Mouse (Mus musculus) MEL (cell line): ENCODE data around the gene Atp10a.

Source experiments
- CTCF ChIP-seq, 3 experiments: IDR thresholded peaks in 2 of 3; conservative IDR thresholded peaks in 1 of 3; 2 replicates each; pipeline ENCODE4 v1.5.1; 2011 to 2012; ENCODE audit warnings: low read length in 3 of 3, low read depth in 2 of 3, mild to moderate bottlenecking in 2 of 3, improper control_type of control experiment in 1 of 3, inconsistent platforms in 1 of 3, mixed read lengths in 1 of 3, moderate library complexity in 1 of 3; ENCODE audit not compliant: control insufficient read depth in 1 of 3, insufficient read depth in 1 of 3, poor library complexity in 1 of 3, severe bottlenecking in 1 of 3
- EP300 ChIP-seq, 2 experiments: IDR thresholded peaks; 2 replicates each; pipeline ENCODE4 v1.6.1; 2011; ENCODE audit warnings: improper control_type of control experiment in 2 of 2, low read length in 2 of 2, low read depth in 1 of 2, mild to moderate bottlenecking in 1 of 2
- HCFC1 ChIP-seq: IDR thresholded peaks from 2 replicates; pipeline ENCODE4 v1.6.1; 2012; ENCODE audit warnings: low read depth, mild to moderate bottlenecking, inconsistent platforms, low read length, improper control_type of control experiment, moderate library complexity
- MEF2A ChIP-seq: IDR thresholded peaks from 2 replicates; pipeline ENCODE4 v1.6.1; 2014; ENCODE audit warnings: low read depth, mild to moderate bottlenecking, inconsistent platforms, low read length, improper control_type of control experiment; ENCODE audit not compliant: poor library complexity, insufficient replicate concordance, severe bottlenecking; ENCODE audit errors: extremely low read depth
- POLR2A ChIP-seq, 2 experiments: IDR thresholded peaks; 2 replicates each; pipeline ENCODE4 v1.6.1; 2011 to 2012; ENCODE audit warnings: low read length in 2 of 2, mild to moderate bottlenecking in 2 of 2, control low read depth in 1 of 2, improper control_type of control experiment in 1 of 2, low read depth in 1 of 2, moderate library complexity in 1 of 2; ENCODE audit not compliant: control insufficient read depth in 1 of 2, insufficient read depth in 1 of 2, poor library complexity in 1 of 2

GRCm38 (mm10) chr7:58639676-58640075 is 16.3 kb upstream of the Atp10a start:
- TF ChIP-seq POLR2A (IDR thresholded peaks at IDR 0.05; ENCODE audit: control insufficient read depth in 1 of 2, insufficient read depth in 1 of 2, low read depth in 1 of 2, low read length in 2 of 2, poor library complexity in 1 of 2), result no peak
- TF ChIP-seq MEF2A, result no peak
- TF ChIP-seq CTCF (IDR thresholded peaks at IDR 0.05 in 2 of 3, conservative IDR thresholded peaks at IDR 0.05 in 1 of 3; ENCODE audit: control insufficient read depth in 1 of 3, insufficient read depth in 1 of 3, low read depth in 2 of 3, low read length in 3 of 3, poor library complexity in 1 of 3, severe bottlenecking in 1 of 3), result no peak
- TF ChIP-seq HCFC1, result no peak
- TF ChIP-seq EP300 (IDR thresholded peaks at IDR 0.05; ENCODE audit: low read depth in 1 of 2, low read length in 2 of 2), result no peak
